Mouse (Mus musculus) liver (tissue): ENCODE measurements around the gene 4933424G06Rik.
A peak's percentile ranks its signal among the peaks of the same experiment; 100 is the strongest.
"Not testable (repeated sequence)": the region's sequence is repeated elsewhere in the genome, so short reads cannot be mapped to it uniquely, and the experiment has no call there.

Experiments used
- DNase-seq: peaks from one replicate; pipeline ENCODE4 v3.0.0-alpha.2; 2020; ENCODE audit warnings: mixed read lengths

Gene 4933424G06Rik

DNA sequence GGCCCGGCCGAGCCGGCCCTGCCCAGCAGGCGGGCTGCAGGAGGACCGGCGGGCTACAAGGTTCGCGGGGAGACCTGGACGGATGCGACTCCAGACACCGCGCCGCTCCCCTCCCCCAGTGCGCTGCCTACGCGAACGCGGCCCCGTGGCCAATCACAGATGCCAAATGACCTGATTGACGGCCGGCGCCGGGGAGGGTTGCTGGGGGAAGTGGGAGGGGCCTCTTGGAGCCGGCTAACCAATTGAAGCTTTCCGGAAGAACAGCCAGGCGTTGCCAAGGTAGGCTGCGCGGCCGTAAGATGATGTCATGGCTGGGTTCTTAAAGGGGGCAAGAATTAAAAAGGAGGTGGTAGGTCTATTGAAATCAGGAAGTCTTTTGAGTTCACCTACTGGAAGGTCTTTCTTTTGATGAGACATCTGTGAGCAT is at the start of gene 4933424G06Rik:
4933424G06Rik (plus strand) TSS at position 296 of the 427 bp plus-strand sequence.
- DNase-seq: peak; percentile 98

GRCm38 (mm10) chr1:36664457-36664856 is 45.5 kb upstream of the 4933424G06Rik start:
- DNase-seq: no peak

- no peak for DNase-seq
Observed at GRCm38 (mm10) chr1:36665165-36665723, 44.7 kb upstream of the 4933424G06Rik start.

DNA sequence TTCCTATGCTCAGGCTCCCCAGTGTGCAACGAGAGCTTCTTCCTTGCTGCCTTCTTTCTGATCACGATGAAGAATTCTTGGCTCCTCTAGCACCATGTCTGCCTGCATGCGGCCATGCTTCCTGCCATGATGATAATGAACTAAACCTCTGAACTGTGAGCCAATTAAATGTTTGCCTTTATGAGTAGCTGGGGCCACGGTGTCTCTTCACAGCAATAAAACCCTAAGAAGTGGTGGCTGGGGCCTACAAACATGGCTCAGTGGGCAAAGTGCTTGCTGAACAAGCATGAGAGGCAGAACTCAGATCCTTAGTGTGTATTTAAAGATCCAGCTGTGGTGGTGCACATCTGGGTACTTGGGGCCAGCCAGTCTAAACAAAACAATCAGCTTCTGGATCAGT is 44.0 kb upstream of the 4933424G06Rik start:
- no peak for DNase-seq

DNA sequence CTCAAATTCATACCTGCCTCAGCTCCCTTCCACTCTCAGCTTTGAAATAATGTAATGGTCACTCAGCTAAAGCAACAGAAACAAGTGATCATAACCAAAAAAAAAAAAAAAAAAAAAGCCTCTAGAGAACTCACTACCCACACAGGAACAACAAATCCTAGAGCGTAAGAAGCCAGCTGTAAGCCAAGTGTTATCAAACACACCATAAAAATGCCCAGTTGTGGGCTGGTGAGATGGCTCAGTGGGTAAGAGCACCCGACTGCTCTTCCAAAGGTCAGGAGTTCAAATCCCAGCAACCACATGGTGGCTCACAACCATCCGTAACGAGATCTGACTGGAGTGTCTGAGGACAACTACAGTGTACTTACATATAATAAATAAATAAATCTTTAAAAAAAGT is 41.9 kb upstream of the 4933424G06Rik start:
- DNase-seq: not testable (repeated sequence)

GRCm38 (mm10) chr1:36670256-36670655 is 39.7 kb upstream of the 4933424G06Rik start:
- peak; percentile 64 for DNase-seq

GRCm38 (mm10) chr1:36671260-36671659 is 38.7 kb upstream of the 4933424G06Rik start:
- DNase-seq: peak; percentile 58

DNA sequence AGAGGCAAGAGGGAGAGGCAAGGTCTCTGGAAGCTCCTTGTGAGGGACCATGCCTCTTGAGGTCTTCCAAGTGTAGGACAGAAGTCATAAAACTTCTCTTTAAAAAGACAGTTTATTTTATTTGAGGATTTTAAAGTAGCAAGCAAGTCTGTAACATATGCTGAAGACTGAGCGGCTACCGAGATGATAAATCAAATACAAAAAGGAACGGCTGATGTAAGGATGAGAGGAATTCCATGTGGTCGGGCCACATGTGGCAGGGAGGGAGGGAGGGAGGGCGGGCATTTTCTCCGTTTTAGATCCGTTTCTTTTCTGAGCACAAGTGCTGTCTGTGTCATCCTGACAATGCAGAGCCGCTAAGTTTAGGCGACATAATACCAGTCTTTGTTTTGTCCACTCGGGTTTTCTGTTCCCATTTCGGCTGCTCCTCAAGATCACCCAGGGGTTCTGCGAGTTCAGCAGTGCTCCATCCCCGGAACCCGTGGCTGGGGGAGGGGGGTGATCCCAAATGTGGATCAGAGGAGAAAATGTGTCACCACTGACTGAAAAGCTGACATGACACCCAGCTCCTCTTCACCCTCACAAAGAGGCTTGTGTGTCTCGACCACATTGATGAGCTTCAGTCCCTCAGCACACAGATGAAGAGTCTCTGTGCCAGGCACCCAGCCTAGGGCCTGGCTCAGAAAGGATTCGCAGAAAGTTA is 37.1 kb upstream of the 4933424G06Rik start:
- DNase-seq: no peak

DNA sequence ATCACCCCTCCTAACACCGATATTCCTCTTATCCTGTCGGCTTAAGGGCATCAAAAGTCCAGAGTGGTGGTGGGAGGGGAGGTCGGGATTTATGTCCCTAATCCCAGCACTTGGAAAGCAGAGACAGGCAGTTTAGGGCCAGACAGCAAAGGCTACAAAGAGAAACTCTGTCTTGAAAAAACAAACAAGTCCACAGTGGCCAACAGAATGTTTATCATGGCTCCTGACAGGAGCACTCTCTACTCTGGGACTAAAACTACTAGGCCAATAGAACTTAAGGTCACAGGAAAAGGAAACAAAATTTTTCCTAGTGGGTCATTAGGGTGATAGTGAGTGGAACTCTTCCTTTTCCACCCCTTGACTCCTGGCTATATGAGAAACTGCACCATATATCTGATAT is 35.0 kb upstream of the 4933424G06Rik start:
- no peak for DNase-seq

- no peak for DNase-seq
Observed at GRCm38 (mm10) chr1:36680893-36681292, 29.1 kb upstream of the 4933424G06Rik start.

DNA sequence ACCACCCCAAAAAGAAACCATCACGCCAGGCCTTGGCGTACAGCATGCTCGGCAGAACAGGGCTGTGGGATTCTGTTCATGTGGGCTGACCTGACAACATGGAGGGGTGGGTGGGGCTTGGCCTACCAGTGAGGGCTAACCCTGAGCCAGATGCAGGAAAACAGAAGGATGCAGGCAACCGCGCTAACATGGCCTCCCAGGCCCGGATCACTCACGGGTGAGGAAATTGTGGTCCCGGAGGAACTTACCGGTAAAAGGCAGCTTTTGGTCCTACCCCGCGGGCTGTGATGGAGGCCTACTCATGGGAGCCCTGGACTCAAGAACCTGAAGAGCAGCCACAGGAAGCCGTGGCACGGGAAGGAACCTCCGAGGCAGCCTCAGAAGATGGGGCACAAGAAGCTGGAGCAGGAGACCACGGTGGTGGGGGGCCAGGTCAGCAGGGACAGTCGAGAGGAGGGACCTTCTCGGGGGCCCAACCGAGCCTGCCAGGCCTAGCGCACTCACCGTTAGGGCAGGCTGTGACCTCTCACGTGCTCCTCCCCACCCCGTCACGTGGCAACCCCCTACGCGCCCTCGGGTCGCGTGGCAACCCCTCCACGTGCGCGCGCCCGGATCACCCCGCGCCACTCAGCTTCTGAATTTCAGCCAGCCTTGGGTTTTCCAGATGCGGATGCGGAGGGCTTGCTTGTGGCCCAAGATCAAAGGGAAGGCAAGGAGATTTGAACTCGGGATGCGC is 27.2 kb upstream of the 4933424G06Rik start, which contains the start of gene Fam178b:
Fam178b (minus strand) TSS at position 564 of the 736 bp plus-strand sequence.
- DNase-seq: no peak

DNA sequence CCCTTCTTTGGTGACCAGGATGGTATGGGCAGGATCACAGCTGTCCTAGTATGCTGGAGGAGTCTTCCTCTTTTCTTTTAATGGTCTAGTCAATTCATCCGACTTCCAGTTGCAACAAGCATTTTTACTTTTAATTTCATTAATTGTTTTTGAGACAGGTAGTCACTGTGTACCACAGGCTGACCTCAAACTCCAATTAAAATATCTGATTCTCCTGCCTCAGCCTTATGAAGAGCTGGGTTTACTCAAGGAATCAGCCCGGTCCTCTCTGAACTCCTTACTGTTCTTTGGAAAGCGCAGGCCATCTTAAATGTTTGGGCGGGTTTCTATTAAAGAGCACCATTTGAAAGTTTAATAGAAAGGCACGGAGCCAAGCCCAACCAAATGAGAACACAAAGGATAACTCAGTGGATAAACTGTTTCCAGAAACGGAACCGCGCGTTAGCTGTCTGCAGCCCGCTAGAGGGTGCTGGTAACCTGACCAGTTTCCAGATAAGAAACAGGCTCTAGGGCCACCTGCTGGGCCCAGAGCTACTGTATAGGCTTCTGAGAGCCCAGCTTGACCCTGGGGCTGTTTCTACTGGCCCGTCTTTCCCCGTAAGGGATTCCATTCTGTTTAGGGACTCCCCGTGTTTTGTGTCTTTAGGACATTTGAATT is 26.0 kb upstream of the 4933424G06Rik start:
- peak; percentile 77 for DNase-seq

GRCm38 (mm10) chr1:36690671-36691235 is 19.2 kb upstream of the 4933424G06Rik start:
- DNase-seq: no peak

- DNase-seq: peak; percentile 99
Observed at GRCm38 (mm10) chr1:36691271-36692155, 18.4 kb upstream of the 4933424G06Rik start, which contains the start of gene Cox5b. TSS of gene Cox5b (plus strand) at chr1:36691449.

DNA sequence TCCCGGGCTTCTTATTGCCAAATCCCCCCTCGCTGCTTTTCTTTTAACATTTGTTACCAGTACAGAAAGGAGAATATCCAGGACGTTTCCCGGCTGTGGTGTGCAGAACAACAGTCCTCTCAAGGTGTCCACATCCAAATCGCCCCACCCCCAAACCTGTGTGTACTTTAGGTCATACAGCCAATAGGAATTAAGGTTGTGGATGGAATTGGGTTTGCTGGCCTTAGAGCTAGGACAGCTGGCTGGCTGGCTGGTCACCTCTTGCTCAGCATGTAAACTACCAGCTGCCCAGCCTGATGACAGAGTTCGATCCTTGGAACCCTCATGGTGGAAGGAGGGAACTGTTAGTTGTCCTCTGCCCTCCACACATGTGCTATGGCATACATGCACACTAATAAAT is 15.1 kb upstream of the 4933424G06Rik start:
- no peak for DNase-seq

- DNase-seq: no peak
Observed at GRCm38 (mm10) chr1:36696411-36696810, 13.5 kb upstream of the 4933424G06Rik start.

- no peak for DNase-seq
Observed at GRCm38 (mm10) chr1:36697030-36697429, 12.9 kb upstream of the 4933424G06Rik start.

DNA sequence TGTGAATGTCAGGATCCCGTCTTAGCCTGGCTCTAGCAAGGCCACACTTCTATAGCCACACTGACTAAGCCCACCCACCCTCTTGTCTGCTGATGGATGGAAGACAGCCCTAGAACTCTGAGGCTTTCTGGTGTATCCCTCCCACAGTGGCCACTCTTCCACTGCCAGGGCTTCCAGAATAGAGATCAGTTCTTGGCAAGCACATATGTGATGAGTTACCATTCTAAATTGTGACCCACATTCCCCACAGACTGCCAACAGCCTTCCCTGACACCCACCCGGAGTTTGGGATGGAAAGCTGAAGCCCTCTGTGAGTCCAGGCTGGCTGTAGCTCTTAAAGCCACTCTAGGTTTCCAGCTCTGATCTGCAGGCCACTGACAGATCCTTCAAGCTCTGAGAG is 2.8 kb upstream of the 4933424G06Rik start:
- no peak for DNase-seq

DNA sequence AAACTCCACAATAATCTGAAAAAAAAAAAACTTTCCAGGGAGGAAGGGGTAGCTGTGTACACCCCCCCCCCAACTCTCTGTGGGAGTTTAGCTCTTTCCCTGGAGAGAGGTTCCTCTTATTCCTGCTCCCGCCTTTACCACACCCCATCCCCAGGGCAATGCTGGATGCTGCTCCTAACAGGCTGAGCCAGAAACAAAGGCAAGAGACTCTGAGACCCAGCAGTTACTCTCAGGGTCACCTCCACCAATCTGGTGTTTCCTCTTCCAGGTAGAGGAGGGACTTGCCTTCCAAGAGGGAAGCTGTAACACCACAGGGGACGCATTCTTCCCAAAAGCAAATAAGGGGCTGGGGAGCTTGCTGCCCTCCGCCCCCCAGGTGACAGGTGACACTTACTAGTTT is 2.2 kb upstream of the 4933424G06Rik start:
- DNase-seq: no peak

DNA sequence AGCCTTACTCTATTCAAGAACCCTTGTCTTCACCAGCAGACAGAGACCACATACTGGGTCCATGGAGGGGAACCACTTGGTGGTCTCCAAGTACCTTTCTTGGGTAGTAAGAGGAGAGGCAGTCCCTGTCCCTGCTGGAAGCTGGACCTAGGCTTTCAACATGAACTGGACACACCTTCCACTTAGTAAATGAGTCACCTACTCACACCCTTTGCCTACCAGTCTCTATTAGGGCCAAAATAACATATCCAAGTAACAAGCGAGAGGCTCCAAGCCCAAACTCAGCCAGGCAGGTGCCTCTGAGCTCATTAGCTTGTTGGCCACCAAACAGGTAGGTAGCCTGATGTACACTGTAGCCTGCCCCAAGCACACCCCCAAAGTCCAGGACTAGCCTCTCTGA is 1.3 kb upstream of the 4933424G06Rik start:
- DNase-seq: no peak

- DNase-seq: peak; percentile 43
Observed at GRCm38 (mm10) chr1:36709055-36709853, 695 bp upstream of the 4933424G06Rik start.
